Mouse (Mus musculus) MEL (cell line): Measurements from ENCODE around the gene Rpp14. TPM values are rescaled to one million over a fixed set of nuclear protein-coding genes. Genes with fewer than 3 reads are reported as not detected.

Experiments used
- DNase-seq: peaks from one replicate; pipeline ENCODE4 v3.0.0; 2011; ENCODE audit warnings: low read depth, low spot score
- H3K27ac ChIP-seq: 2 replicates; pipeline ENCODE4 v1.5.1; 2012; ENCODE audit warnings: low read depth, mild to moderate bottlenecking, control low read depth, low read length, moderate library complexity; ENCODE audit not compliant: control insufficient read depth
- H3K27me3 ChIP-seq, 2 experiments: fragments of 150-350 bp in 1 of 2; sonication (generic) in 1 of 2; 2 replicates each; pipeline ENCODE4 v1.6.1; 2012; ENCODE audit warnings: low read length in 2 of 2, mild to moderate bottlenecking in 2 of 2, improper control_type of control experiment in 1 of 2, moderate library complexity in 1 of 2; ENCODE audit not compliant: insufficient read depth in 2 of 2, control insufficient read depth in 1 of 2
- H3K36me3 ChIP-seq, 2 experiments: 2 replicates each; pipeline ENCODE4 v1.6.1; 2012 to 2014; ENCODE audit warnings: low read length in 2 of 2, improper control_type of control experiment in 1 of 2, inconsistent platforms in 1 of 2, mild to moderate bottlenecking in 1 of 2; ENCODE audit not compliant: insufficient read depth in 2 of 2, control insufficient read depth in 1 of 2
- H3K4me1 ChIP-seq, 2 experiments: fragments of 150-350 bp in 1 of 2; sonication (generic) in 1 of 2; 2 replicates each; pipeline ENCODE4 v1.6.1; 2012; ENCODE audit warnings: low read length in 2 of 2, improper control_type of control experiment in 1 of 2, mild to moderate bottlenecking in 1 of 2; ENCODE audit not compliant: insufficient read depth in 2 of 2, control insufficient read depth in 1 of 2
- H3K4me3 ChIP-seq, 2 experiments: fragments of 150-350 bp in 1 of 2; sonication (generic) in 1 of 2; 2 replicates each; pipeline ENCODE4 v1.5.1; 2012; ENCODE audit warnings: low read depth in 2 of 2, low read length in 2 of 2, mild to moderate bottlenecking in 2 of 2, moderate library complexity in 2 of 2, control low read depth in 1 of 2, improper control_type of control experiment in 1 of 2; ENCODE audit not compliant: control insufficient read depth in 1 of 2, insufficient read depth in 1 of 2
- H3K79me2 ChIP-seq: 2 replicates; pipeline ENCODE4 v1.6.1; 2012; ENCODE audit warnings: mild to moderate bottlenecking, low read length, moderate library complexity; ENCODE audit not compliant: control insufficient read depth, poor library complexity, insufficient read depth
- H3K9ac ChIP-seq: 2 replicates; pipeline ENCODE4 v1.6.1; 2012; ENCODE audit warnings: low read depth, mild to moderate bottlenecking, control low read depth, low read length, moderate library complexity; ENCODE audit not compliant: control insufficient read depth, poor library complexity, severe bottlenecking
- H3K9me3 ChIP-seq: fragments of 150-350 bp; sonication (generic); replicated peaks from 2 replicates; pipeline ENCODE4 v1.6.1; 2012; ENCODE audit warnings: mild to moderate bottlenecking, low read length, improper control_type of control experiment, moderate library complexity; ENCODE audit not compliant: insufficient read depth
- CHD1 ChIP-seq: IDR thresholded peaks from 2 replicates; pipeline ENCODE4 v1.6.1; 2012; ENCODE audit warnings: low read depth, mild to moderate bottlenecking, inconsistent platforms, low read length, improper control_type of control experiment
- CHD2 ChIP-seq: IDR thresholded peaks from 2 replicates; pipeline ENCODE4 v1.6.1; 2011; ENCODE audit warnings: low read length, improper control_type of control experiment
- ETS1 ChIP-seq: IDR thresholded peaks from 2 replicates; pipeline ENCODE4 v1.6.1; 2012; ENCODE audit warnings: low read depth, mild to moderate bottlenecking, inconsistent platforms, low read length, improper control_type of control experiment, moderate library complexity
- HCFC1 ChIP-seq: IDR thresholded peaks from 2 replicates; pipeline ENCODE4 v1.6.1; 2012; ENCODE audit warnings: low read depth, mild to moderate bottlenecking, inconsistent platforms, low read length, improper control_type of control experiment, moderate library complexity
- JUND ChIP-seq: IDR thresholded peaks from 2 replicates; pipeline ENCODE4 v1.6.1; 2011; ENCODE audit warnings: low read depth, mild to moderate bottlenecking, improper control_type of control experiment, low read length
- MAFK ChIP-seq: IDR thresholded peaks from 2 replicates; pipeline ENCODE4 v1.6.1; 2011; ENCODE audit warnings: low read depth, mild to moderate bottlenecking, low read length, improper control_type of control experiment, borderline replicate concordance
- MXI1 ChIP-seq: IDR thresholded peaks from 2 replicates; pipeline ENCODE4 v1.6.1; 2011; ENCODE audit warnings: mild to moderate bottlenecking, low read depth, low read length, improper control_type of control experiment
- MYB ChIP-seq: IDR thresholded peaks from 2 replicates; pipeline ENCODE4 v1.6.1; 2011; ENCODE audit warnings: mild to moderate bottlenecking, low read depth, low read length, improper control_type of control experiment
- POLR2AphosphoS5 ChIP-seq: IDR thresholded peaks from 2 replicates; pipeline ENCODE4 v1.6.1; 2012; ENCODE audit warnings: low read depth, borderline replicate concordance, mild to moderate bottlenecking, inconsistent platforms, low read length, moderate library complexity, mixed read lengths
- RAD21 ChIP-seq: IDR thresholded peaks from 2 replicates; pipeline ENCODE4 v1.6.1; 2011; ENCODE audit warnings: mild to moderate bottlenecking, low read depth, low read length, improper control_type of control experiment
- RCOR1 ChIP-seq: IDR thresholded peaks from 2 replicates; pipeline ENCODE4 v1.6.1; 2012; ENCODE audit warnings: low read depth, mild to moderate bottlenecking, inconsistent platforms, low read length, improper control_type of control experiment
- SIN3A ChIP-seq: IDR thresholded peaks from 2 replicates; pipeline ENCODE4 v1.6.1; 2012; ENCODE audit warnings: low read length, improper control_type of control experiment, inconsistent platforms
- SMC3 ChIP-seq: IDR thresholded peaks from 2 replicates; pipeline ENCODE4 v1.6.1; 2011; ENCODE audit warnings: low read depth, low read length, improper control_type of control experiment
- TAL1 ChIP-seq: IDR thresholded peaks from 2 replicates; pipeline ENCODE4 v1.6.1; 2012; ENCODE audit warnings: mild to moderate bottlenecking, inconsistent platforms, low read length, moderate library complexity, mixed read lengths
- TCF12 ChIP-seq: IDR thresholded peaks from 2 replicates; pipeline ENCODE4 v1.6.1; 2014; ENCODE audit warnings: low read depth, mild to moderate bottlenecking, inconsistent platforms, low read length, improper control_type of control experiment, moderate library complexity
- UBTF ChIP-seq: IDR thresholded peaks from 2 replicates; pipeline ENCODE4 v1.6.1; 2012; ENCODE audit warnings: low read depth, mild to moderate bottlenecking, inconsistent platforms, low read length, improper control_type of control experiment, moderate library complexity, borderline replicate concordance; ENCODE audit not compliant: insufficient read depth
- USF1 ChIP-seq: IDR thresholded peaks from 2 replicates; pipeline ENCODE4 v1.6.1; 2014; ENCODE audit warnings: low read depth, mild to moderate bottlenecking, inconsistent platforms, low read length, improper control_type of control experiment, moderate library complexity
- USF2 ChIP-seq, 2 experiments: IDR thresholded peaks; 2 replicates each; pipeline ENCODE4 v1.6.1; 2011 to 2012; ENCODE audit warnings: improper control_type of control experiment in 2 of 2, low read length in 2 of 2, borderline replicate concordance in 1 of 2, inconsistent platforms in 1 of 2, low read depth in 1 of 2, mild to moderate bottlenecking in 1 of 2; ENCODE audit not compliant: insufficient read depth in 1 of 2
- ZC3H11A ChIP-seq: IDR thresholded peaks from 2 replicates; pipeline ENCODE4 v1.6.1; 2012; ENCODE audit warnings: low read depth, mild to moderate bottlenecking, inconsistent platforms, low read length, improper control_type of control experiment
- polyA plus RNA-seq, 2 experiments: library from polyadenylated mRNA; stranded (reverse) in 1 of 2; unstranded in 1 of 2; fragments of >175 nt in 1 of 2; fragments of >200 nt in 1 of 2; gene quantifications; 2 replicates each; pipeline versions ENCODE4 v1.2.1 to v1.2.4; 2012; ENCODE audit warnings: low replicate concordance in 2 of 2, low read depth in 1 of 2; ENCODE audit not compliant: insufficient read length in 2 of 2, insufficient read depth in 1 of 2, missing spikeins in 1 of 2
- total RNA-seq: library from RNA; depleted of rRNA; stranded (reverse); fragments of 300-350 nt; gene quantifications from 2 replicates; pipeline ENCODE4 v1.2.3, GENCODE M21; 2012

The Rpp14 gene
- total and polyA plus RNA-seq, 3 experiments = 41.2 to 45.5 TPM; not detected in 1

- Histone ChIP-seq H3K36me3 (no peaks in the 10 kb centered on the region), H3K27me3 (no peaks in the 10 kb centered on the region; a peak in 1 of 4 replicates), H3K4me1 (no peaks in the 10 kb centered on the region), H3K27ac (no peak overlapping the region), H3K9me3 (no peaks in the 10 kb centered on the region), H3K4me3 (no peak overlapping the region), H3K9ac (no peak overlapping the region), H3K79me2 (no peaks in the 10 kb centered on the region)
- DNase-seq = no peak
- TF ChIP-seq CHD2 (no peak), MXI1 (no peak), SIN3A (no peak), JUND (no peak), USF2 (IDR thresholded peaks at IDR 0.05; ENCODE audit: borderline replicate concordance in 1 of 2, insufficient read depth in 1 of 2, low read depth in 1 of 2, low read length in 2 of 2) (no peak), UBTF (no peak), TCF12 (no peak), ZC3H11A (no peak), CHD1 (no peak), MAFK (no peak)
Measured at GRCm38 (mm10) chr14:8056076-8056475, 24.1 kb upstream of the Rpp14 start.

- peak; percentile 35 for DNase-seq
- Histone ChIP-seq H3K27ac (no peak overlapping the region), H3K9ac (no peak overlapping the region), H3K36me3 (peaks cover 0 to 15% of the 10 kb centered on the region in 2 experiments; a peak in 2 of 4 replicates), H3K4me1 (peaks cover 2 to 24% of the 10 kb centered on the region in 2 experiments; a peak in 3 of 4 replicates), H3K79me2 (no peaks in the 10 kb centered on the region)
- no peak for TF ChIP-seq SIN3A
- TF ChIP-seq MAFK = no peak
- no peak for TF ChIP-seq RAD21
- no peak for TF ChIP-seq ETS1
- no peak for TF ChIP-seq POLR2AphosphoS5
- TF ChIP-seq MXI1 = no peak
- TF ChIP-seq USF1 = no peak
- no peak for TF ChIP-seq TAL1
- TF ChIP-seq RCOR1 = no peak
- TF ChIP-seq HCFC1 = no peak
- TF ChIP-seq SMC3 = no peak
- TF ChIP-seq MYB = no peak
- TF ChIP-seq, all 39 proteins: peak for 0
- H3K27me3 ChIP-seq = no peaks in the 10 kb centered on the region
- H3K4me3 ChIP-seq = no peak overlapping the region
- no peaks in the 10 kb centered on the region for H3K9me3 ChIP-seq
Measured at GRCm38 (mm10) chr14:8059938-8060337, 20.2 kb upstream of the Rpp14 start.
